Mouse (Mus musculus) retina, postnatal 7 days (tissue): ENCODE results near the gene Myt1l.
A peak's percentile ranks its signal among the peaks of the same experiment; 100 is the strongest.

Experiments
- DNase-seq: peaks from one replicate; pipeline ENCODE4 v3.0.0-alpha.2; 2012; ENCODE audit warnings: low read depth, low spot score

The Myt1l gene

GRCm38 (mm10) chr12:29809569-29810185 is 281.5 kb downstream of the Myt1l start:
- peak; percentile 9 for DNase-seq

- no peak for DNase-seq
These were observed 287.3 kb downstream of the Myt1l start for GRCm38 (mm10) chr12:29815466-29815865.

- DNase-seq = no peak
These were observed 287.9 kb downstream of the Myt1l start for GRCm38 (mm10) chr12:29816130-29816529.

- no peak for DNase-seq
These were observed 288.6 kb downstream of the Myt1l start for GRCm38 (mm10) chr12:29816761-29817160.

GRCm38 (mm10) chr12:29822216-29822615 is 294.0 kb downstream of the Myt1l start:
- no peak for DNase-seq

- DNase-seq = no peak
These were observed 295.7 kb downstream of the Myt1l start for GRCm38 (mm10) chr12:29823766-29824417.

- DNase-seq = no peak
These were observed 302.4 kb downstream of the Myt1l start for GRCm38 (mm10) chr12:29830571-29830970.

- DNase-seq = no peak
These were observed 303.2 kb downstream of the Myt1l start for GRCm38 (mm10) chr12:29831356-29831755.

- DNase-seq = peak; percentile 24
These were observed 309.2 kb downstream of the Myt1l start for GRCm38 (mm10) chr12:29837301-29837791.

GRCm38 (mm10) chr12:29838421-29838820 is 310.2 kb downstream of the Myt1l start:
- no peak for DNase-seq

GRCm38 (mm10) chr12:29849936-29850335 is 321.8 kb downstream of the Myt1l start:
- no peak for DNase-seq

GRCm38 (mm10) chr12:29854151-29854585 is 326.0 kb downstream of the Myt1l start:
- no peak for DNase-seq

GRCm38 (mm10) chr12:29855007-29855406 is 326.8 kb downstream of the Myt1l start:
- peak; percentile 36 for DNase-seq

GRCm38 (mm10) chr12:29860986-29861385 is 332.8 kb downstream of the Myt1l start:
- no peak for DNase-seq

- DNase-seq = no peak
These were observed 340.1 kb downstream of the Myt1l start for GRCm38 (mm10) chr12:29868295-29868694.

- DNase-seq = no peak
These were observed 340.6 kb downstream of the Myt1l start for GRCm38 (mm10) chr12:29868781-29869180.

- peak; percentile 36 for DNase-seq
These were observed 344.1 kb downstream of the Myt1l start for GRCm38 (mm10) chr12:29872156-29872815.

- no peak for DNase-seq
These were observed 345.1 kb downstream of the Myt1l start for GRCm38 (mm10) chr12:29873281-29873772.

GRCm38 (mm10) chr12:29877977-29878376 is 349.8 kb downstream of the Myt1l start:
- no peak for DNase-seq

- peak; percentile 40 for DNase-seq
These were observed 354.9 kb downstream of the Myt1l start for GRCm38 (mm10) chr12:29882871-29883617.

GRCm38 (mm10) chr12:29884376-29884775 is 356.2 kb downstream of the Myt1l start:
- DNase-seq = no peak

GRCm38 (mm10) chr12:29894669-29895068 is 366.5 kb downstream of the Myt1l start:
- DNase-seq = peak; percentile 33
